Mouse (Mus musculus): ENCODE results near the gene Adcy1.

GRCm38 (mm10) chr11:7056121-7056520 is 7.2 kb upstream of the Adcy1 start:
- no peak for TF ChIP-seq MAX (IDR thresholded peaks at IDR 0.05)
- no peak for TF ChIP-seq FOSL1 (IDR thresholded peaks at IDR 0.05; ENCODE audit: insufficient read depth, low read length, poor library complexity, severe bottlenecking)
- TF ChIP-seq CEBPB (IDR thresholded peaks at IDR 0.05; ENCODE audit: low read depth), result no peak
